Mouse (Mus musculus) kidney, adult 18-20 months (tissue): ENCODE measurements around the gene Nek2.

Source experiments
- DNase-seq: peaks from one replicate; pipeline ENCODE4 v3.0.0; 2021

Nek2 gene

DNA sequence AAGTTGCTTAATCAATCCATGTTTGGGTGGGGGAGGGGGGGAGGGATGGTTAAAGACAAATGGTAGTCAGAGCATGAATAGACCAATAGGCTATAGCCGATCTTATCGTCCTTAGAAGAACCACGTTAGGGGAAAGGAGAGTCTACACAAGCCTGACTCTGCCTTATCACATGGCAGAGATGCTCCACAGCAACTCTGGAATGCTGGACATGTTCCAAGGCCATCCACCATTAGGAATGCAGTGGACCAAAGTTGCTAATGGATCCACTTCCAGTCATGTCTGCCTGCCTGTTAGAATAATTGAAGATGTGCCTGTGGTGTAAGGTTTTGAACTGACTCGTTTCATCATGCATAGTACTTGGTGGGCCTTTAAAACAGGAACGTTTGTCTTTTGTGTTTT lies 40.0 kb downstream of the Nek2 start:
- DNase-seq = no peak

DNA sequence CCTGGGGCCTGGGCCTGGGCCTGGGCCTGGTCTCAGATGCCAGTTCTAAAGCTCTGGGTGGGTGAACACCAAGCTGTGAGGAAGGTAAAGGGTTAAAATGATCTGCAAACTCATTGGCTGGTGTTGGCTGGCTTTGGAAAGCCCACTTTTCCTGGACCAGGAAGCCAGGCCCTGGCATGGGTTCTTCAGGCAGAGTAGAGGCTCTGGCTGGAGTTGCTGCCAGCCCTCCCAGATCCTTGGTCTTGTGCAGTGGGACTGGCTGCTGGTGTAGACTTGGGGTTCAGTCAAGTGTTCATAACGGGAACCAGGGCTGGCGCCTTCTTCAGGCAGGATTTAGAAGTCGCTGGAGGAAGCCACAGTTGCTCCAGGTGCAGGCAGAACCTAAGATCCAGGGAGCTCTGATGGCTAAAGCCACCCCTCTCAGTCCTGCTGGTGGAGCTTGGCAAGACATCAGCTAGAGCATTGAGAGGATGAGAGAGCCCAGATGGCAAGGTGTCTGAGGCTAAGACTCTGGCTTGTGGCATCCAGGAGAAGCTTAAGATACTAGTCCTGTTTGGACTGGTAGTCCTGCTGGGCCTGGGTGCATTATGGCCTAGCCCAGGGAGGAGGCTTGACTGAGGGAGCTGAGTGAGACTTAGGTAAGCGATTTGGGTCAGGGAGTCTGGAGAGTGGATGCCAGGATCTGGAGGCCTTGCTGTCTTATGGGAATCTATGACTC lies 42.7 kb downstream of the Nek2 start:
- DNase-seq = no peak

DNA sequence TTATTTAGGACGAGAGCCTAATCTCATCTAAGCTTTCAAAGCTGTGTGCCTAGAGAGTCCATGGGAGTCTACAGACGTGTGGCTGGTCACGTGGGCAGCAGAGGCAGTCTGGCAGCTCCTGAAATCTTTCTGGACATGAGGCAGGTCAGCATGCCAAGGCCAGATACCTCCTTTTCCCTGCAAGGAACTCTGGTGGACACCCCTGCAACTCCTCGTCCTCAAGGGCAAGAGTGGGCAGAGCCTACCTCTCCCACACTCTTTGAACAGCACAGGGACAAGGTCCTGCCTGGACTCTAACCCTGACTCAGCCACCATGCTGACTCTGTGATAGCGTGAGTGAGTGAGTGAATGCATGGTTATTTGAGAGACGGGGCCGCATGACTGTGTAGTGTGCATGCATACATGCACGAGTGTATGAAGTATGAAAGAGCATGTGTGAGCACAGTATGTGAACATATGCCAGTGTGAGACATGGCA lies 43.3 kb downstream of the Nek2 start:
- DNase-seq = no peak

DNA sequence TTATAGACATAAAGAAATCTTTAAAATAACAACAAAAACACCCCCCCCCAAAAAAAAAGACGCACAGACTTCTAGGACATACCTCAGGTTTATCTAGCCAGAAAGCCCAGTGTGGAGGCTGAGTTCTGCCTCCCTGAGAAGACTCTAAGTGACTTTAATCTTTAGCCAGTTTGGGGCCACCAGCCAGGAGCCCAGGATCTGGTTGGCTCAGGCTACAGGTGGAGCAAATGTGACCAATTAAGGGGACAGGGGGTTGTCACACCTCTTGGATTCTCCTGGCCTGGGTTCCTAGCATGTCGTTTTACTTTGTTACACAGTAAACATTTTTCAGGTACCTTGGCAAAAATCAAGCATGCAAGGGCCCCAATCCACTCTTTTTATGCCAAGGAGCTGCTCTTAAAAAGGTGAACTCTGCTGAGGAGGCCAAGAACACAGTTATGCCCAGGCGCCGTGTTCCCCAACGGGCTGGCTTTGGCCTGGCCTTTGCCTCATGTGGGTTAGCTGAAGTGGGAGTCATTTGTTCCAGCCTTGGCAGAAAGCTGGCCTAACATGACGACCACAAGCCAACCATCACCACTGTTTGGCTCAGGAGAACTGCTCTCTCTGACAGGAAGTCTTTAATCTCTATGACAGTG lies 50.9 kb downstream of the Nek2 start:
- DNase-seq = peak; percentile 55

DNA sequence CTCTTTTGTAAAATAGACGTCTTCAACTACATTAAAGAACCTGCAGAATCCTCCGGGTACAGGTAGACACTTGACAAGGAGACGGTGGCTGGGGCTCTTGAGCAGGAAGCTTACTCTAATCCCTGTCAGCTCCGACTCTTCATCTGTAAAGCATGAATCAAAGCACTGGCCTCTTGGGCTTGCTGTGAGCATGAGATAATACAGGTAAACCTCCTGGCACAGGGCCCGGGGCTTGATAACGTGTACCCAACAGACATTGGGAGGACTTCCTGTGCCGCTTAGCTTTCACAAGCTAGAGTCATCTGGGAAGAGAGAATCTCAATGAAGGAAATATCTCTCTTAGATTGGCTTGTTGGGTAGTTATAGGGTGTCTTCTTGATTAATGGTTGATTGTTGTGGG lies 53.8 kb downstream of the Nek2 start:
- DNase-seq = no peak

DNA sequence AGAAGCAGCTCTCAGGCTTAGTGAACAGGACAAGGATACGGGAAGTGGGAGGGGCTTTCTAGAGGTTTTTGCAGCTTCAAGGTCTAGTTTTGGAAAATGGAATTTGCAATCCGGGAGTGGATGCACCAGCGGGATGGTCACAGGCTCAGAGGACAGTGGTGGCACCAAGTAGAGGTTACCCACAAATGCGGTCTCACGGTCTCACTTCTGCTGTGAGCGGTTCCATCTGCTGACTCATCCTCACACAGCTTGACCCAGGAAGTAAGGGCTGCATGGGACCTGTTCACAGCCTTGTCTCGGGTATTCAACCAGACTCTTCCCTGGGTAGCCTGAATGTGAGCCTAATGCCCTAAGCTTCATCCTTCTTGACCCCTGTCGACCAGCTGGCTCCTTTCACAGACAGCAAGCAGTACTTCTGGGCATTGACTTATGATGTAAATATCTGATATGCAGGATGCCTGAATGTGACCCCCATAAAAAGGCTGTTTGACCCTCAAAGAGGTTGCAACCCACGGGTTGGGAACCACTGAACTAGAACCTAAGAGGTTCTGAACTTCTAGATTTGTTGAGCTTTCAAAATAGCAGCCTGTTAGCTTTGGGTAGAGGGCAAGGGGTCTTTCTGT lies 54.5 kb downstream of the Nek2 start:
- DNase-seq = no peak

DNA sequence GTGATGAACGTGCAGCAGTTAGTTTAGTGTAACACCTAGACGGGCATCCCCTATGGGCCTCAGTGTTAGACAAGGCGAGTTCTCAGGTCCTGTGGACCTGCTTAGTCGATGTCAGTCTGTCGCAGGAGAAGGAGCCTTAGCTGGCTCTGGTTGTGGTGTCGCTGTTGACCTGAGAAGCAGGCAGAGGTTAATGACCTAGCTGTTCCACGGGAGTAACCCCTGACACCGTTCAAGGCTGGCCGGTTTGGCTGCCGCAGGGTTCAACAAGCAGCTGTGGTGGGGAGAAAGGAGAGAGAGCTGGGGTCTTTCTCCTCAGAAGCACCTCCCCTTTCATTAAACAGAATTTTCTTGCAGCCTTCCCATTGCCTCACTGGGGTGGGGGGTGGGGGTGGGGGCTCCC lies 56.4 kb downstream of the Nek2 start:
- no peak for DNase-seq

DNA sequence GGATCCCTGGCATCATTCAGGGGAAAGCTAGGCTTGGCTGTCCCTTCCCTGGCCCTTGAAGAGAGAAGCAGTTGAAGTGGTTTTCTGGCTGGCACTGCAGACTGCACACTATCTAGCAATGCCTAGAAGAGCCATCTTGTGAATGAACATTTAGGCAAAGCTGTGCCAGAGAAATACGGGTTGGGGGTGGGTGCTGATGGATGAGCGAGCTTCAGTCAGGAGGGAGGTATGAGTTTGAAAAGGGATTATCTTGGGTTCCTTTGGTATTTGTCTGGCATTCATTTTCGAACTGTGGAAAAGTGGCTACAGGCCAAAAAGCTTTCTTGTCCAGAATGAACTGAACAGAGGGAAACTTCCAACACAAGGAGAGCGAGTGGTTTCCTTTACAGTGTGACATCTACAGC lies 57.3 kb downstream of the Nek2 start:
- no peak for DNase-seq

DNA sequence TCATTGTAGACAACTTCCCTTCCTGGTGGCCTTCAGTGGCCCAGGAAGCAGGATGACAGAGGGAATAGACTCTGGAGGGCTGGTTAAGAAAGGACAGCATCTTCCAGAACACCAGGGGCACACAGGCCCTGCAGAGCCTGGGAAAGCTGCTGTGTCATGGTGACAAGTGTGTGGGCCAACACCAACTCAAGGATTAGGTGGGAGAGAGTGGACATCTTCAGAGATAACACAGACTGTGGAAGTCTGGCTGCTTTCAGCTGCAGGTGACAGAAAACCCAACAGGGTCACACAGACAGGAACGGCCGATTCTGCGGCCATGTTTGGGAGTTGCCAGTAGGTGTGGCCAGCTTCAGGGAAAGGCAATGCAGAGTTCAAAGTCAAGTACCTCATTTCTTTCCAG lies 59.0 kb downstream of the Nek2 start:
- no peak for DNase-seq

DNA sequence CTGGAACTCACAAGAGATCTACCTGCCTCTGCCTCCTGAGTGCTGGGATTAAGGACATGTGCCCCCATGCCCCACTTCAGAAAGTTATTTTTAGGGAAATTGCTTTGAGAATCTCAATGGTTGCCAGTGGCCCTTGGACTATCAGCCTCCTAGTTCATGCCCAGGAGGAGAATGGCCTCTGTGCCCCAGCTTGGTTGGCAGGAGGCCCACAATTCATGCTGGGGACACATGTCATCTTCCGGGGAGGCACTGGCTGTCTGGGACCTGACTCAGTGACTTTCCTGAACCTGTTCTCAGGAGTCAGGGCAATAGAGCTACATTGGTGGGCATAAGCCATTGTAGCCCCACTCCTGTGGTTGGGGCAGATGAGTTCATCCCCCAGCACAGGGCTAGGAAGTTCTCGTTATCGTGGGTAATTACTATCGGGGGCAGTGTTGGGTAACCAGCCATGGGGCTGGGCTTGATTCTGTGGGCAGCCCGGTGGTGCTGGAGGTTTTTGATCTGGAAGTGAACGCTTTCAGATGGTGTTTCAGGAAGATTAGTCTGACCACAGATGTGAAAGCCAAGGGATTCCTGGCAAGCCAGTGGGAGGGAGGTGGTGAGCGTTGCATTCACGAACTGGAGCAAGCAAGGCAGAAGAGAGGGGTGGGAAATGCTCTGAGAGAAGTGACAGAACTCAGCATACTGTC lies 59.8 kb downstream of the Nek2 start:
- no peak for DNase-seq

DNA sequence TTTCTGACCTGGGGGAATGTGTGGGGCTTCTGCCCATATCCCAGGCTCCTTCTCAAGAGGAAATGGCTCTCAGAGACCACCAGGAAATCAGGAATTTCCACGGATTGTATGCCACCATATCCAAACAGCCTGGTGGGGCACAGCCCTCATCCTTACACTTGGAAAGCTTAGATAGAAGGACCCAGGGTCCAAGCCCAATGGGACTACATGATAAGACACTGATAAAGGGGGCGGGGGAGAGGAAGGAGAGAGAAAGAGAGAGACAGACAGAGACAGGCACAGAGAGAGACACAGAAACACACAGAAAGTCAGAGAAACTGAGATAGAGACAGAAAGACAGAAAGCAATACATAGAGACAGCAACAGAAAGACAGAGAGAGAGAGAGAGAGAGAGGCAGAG lies 60.4 kb downstream of the Nek2 start:
- no peak for DNase-seq
